Mouse (Mus musculus): Measurements from ENCODE around the gene Usp35.

DNA sequence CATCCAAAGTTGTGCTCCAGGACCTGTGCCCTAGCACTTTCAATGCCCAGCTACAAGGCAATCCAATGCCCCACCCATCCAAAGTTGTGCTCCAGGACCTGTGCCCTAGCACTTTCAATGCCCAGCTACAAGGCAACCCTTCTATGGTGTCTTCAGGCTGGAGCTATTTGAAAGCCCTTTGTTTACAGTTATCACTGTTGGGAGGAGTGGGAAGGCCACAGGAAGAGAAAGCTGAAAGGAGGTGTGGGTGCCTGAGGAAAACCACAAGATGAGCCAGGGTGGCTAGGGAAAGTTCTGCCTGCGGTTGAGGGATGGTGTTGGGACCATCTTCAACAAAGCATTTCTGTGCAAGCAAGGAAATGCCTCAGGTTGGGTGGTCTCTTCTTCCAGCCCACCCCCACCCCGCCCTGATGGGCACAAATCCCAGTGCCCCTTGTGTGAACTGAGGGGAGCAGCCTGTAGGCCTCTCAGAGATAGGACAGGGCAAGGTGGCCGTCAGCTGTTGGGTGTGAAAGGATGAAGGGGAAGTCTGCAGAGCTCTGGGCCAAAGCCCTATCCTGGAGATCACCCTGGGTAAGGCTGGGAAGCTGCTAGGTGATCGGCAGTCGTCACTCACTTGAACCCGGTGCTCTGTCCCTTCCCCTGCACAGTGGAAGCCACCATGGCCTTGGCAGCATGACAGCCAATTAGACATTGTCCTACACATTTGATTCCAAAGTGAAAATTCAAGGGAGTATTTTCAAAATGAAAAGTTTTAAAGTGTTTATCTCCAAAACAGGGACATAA, 1.5 kb upstream of the Usp35 start:
- TF ChIP-seq POLR2A (IDR thresholded peaks at IDR 0.05; ENCODE audit: extremely low read depth, insufficient read depth, low read length) (no peak), CTCF (IDR thresholded peaks at IDR 0.05; ENCODE audit: extremely low read depth, insufficient read depth, low read length) (no peak)
